Mouse (Mus musculus): Measurements from ENCODE around the gene Smarcb1. TPM values are rescaled to one million over a fixed set of nuclear protein-coding genes. Genes with fewer than 3 reads are reported as not detected.

Smarcb1 gene
- polyA plus RNA-seq, 2 experiments: 116 to 177 TPM

DNA sequence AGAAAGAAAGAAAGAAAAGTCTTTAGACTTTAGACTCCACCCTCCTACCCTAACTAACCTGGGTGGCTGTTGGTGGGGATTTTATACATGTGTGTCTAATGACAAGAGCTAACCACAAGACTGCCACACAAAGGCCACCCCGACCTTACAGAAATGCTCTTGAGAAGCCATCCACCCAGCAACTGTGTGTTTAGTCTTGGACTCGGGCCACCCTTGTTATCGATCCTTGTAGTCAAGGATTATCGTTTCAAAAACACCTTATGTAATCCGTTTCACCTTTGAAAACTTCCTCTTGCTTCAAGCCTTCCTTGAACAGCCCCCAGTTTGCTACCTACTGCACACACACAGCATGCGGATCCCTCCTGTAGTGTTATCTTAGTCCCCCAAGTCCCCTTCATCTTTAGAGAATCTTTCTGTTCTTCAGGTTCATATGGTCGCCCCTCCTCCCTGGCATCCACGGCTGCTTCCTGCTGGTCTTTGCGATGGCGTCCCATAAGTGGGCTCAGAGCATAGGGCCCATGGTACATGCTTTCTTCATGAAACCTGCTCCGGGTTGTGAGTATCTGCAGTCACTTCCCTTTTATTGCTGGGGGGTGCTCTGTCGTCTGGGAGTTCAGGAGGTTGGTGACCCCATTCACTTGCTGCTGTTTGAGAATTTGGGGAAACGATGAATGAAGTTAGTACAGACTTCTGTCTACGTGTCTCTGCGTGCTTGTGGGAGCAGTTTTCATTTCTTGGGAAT is 21.5 kb upstream of the Smarcb1 start, which contains the start of gene Vpreb3:
Vpreb3 (plus strand) TSS at position 322 of the 742 bp plus-strand sequence.
- H3K9ac ChIP-seq (ENCODE audit: low read depth, low read length, severe bottlenecking): no peak within 1 kb of the TSS
- no peaks in the 10 kb centered on the region for H3K4me1 ChIP-seq (ENCODE audit: control insufficient read depth, insufficient read depth, low read length)
- ATAC-seq (ENCODE audit: low FRiP score, low read depth) (no peak), DNase-seq (ENCODE audit: low spot score) (no peak)
- no peak within 1 kb of the TSS for H3K27ac ChIP-seq (replicated peaks; ENCODE audit: low read depth, low read length)
- no peak within 1 kb of the TSS for H3K4me2 ChIP-seq (replicated peaks; ENCODE audit: low read depth, low read length, severe bottlenecking)
- no peak within 1 kb of the TSS for H3K4me3 ChIP-seq (replicated peaks; ENCODE audit: low read length)
- TF ChIP-seq POLR2A (IDR thresholded peaks at IDR 0.05; ENCODE audit: borderline replicate concordance, extremely low read depth, insufficient read depth, insufficient read length): no peak
- 80% methylated on average over 15 of the region's 15 CpGs for WGBS
- H3K36me3 ChIP-seq (ENCODE audit: control insufficient read depth, insufficient read depth, low read length): no peaks in the 10 kb centered on the region
- no peaks in the 10 kb centered on the region for H3K9me3 ChIP-seq (ENCODE audit: control insufficient read depth, low read length)
- no peaks in the 10 kb centered on the region for H3K27me3 ChIP-seq (ENCODE audit: control insufficient read depth, insufficient read depth, low read length)

DNA sequence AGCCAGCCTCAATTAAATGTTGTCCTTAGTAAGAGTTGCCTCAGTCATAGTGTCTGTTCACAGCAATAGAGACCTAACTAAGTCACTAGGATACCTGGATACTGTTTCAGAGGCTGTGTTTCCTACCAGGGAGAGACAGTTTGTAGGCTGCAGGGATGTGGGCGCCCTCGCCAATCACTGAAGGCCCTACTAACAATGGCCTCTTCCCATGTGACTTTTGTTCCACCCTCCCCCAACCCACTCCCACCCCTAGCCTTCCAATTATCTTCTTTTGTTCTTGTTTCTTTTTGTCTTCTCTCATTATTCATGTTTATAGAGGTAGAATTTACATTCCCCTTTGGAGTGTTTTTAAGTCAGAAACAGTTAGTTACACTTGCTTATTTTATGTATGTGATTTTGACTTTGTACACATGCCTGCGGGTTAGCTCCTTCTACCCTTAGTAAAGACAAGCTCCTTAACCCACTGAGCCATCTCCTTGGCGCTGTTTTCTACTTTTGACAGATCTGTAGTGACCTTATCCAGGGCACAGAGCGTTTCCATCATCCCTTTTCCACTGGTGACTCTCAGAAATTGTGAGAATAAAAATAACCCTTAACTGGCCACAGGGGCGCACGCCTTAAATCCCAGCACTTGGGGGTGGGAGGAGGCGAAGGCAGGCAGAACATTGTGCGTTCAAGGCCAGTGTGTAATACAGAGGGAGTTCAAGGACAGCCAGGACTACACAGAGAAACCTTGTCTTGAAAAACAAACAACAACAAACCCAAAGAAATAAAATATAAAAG is 19.8 kb upstream of the Smarcb1 start:
- no peak overlapping the region for H3K9ac ChIP-seq (ENCODE audit: low read depth, low read length, severe bottlenecking)
- no peak overlapping the region for H3K27ac ChIP-seq (replicated peaks; ENCODE audit: low read depth, low read length)
- H3K9me3 ChIP-seq (ENCODE audit: control insufficient read depth, low read length): no peaks in the 10 kb centered on the region
- no peak for ATAC-seq (ENCODE audit: low FRiP score, low read depth)
- peaks cover 15% of the 10 kb centered on the region for H3K27me3 ChIP-seq (ENCODE audit: control insufficient read depth, insufficient read depth, low read length)
- WGBS: 78% methylated on average over 9 of the region's 9 CpGs
- no peaks in the 10 kb centered on the region for H3K4me1 ChIP-seq (ENCODE audit: control insufficient read depth, insufficient read depth, low read length)
- no peak overlapping the region for H3K4me2 ChIP-seq (replicated peaks; ENCODE audit: low read depth, low read length, severe bottlenecking)
- TF ChIP-seq POLR2A (IDR thresholded peaks at IDR 0.05; ENCODE audit: borderline replicate concordance, extremely low read depth, insufficient read depth, insufficient read length): no peak
- no peak overlapping the region for H3K4me3 ChIP-seq (replicated peaks; ENCODE audit: low read length)
- H3K36me3 ChIP-seq (ENCODE audit: control insufficient read depth, insufficient read depth, low read length): no peaks in the 10 kb centered on the region
- DNase-seq (ENCODE audit: low spot score): no peak

DNA sequence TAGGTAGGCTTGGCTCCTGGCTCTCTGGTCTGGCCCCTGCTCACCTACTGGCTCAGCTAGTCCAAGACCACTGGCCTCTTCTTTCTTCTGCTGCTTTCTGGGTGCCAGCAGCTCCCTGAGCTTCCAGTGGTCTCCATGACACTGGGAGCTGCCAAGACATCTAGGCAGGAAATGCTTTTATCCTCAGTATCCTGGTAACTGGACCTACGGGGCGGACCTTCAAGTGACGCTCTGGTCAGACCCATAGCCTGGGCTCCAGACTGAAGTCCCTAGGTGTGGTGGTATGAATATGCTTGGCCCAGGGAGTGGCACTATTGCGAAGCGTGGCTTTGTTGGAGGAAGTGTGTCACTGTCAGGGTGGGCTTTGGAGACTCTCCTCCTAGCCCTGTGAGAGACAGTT is 19.1 kb upstream of the Smarcb1 start, which contains the start of gene Gm867:
Gm867 (minus strand) TSS at position 153 of the 400 bp plus-strand sequence.
- TF ChIP-seq POLR2A (IDR thresholded peaks at IDR 0.05; ENCODE audit: borderline replicate concordance, extremely low read depth, insufficient read depth, insufficient read length): no peak

DNA sequence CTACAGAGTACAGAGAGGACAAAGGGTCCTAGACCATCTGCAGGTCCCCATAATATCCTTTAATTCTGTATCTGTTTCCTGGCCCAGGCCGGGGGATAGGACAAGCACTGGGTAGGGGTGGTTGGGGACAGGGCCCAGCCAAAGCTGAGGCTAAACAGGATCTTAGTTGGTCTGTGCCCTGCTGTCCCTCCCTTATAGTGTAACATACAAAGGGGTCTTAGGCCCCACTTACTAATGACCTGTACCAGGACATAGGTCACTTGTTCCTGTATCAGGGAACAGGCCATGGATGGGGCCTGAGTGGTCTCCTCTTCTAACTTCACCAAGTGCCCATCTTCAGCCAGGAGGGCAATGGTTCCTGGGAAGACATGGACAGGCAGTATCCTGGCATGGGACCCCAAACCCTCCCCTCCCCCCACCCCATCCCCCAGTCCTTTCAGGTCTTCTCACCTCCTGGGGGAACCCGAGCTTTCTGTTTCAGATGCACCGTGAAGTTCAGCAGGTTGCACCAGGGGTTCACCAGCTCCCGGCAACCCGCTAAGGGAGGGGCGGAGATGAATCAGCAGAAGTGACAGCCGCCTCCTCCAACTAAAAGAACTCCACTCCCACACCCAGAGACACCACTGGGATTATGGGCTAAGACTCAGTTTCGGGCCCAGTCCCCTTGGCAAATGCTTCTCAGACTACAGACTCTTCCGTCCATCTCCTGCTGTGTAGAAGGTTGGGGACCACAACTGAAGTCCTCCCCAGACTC is 18.2 kb upstream of the Smarcb1 start:
- peaks cover 21% of the 10 kb centered on the region for H3K27me3 ChIP-seq (ENCODE audit: control insufficient read depth, insufficient read depth, low read length)
- no peak overlapping the region for H3K9ac ChIP-seq (ENCODE audit: low read depth, low read length, severe bottlenecking)
- TF ChIP-seq POLR2A (IDR thresholded peaks at IDR 0.05; ENCODE audit: borderline replicate concordance, extremely low read depth, insufficient read depth, insufficient read length): no peak
- no peaks in the 10 kb centered on the region for H3K9me3 ChIP-seq (ENCODE audit: control insufficient read depth, low read length)
- H3K36me3 ChIP-seq (ENCODE audit: control insufficient read depth, insufficient read depth, low read length): no peaks in the 10 kb centered on the region
- H3K4me3 ChIP-seq (replicated peaks; ENCODE audit: low read length): no peak overlapping the region
- ATAC-seq (ENCODE audit: low FRiP score, low read depth) (no peak), DNase-seq (ENCODE audit: low spot score) (no peak)
- no peak overlapping the region for H3K27ac ChIP-seq (replicated peaks; ENCODE audit: low read depth, low read length)
- no peak overlapping the region for H3K4me2 ChIP-seq (replicated peaks; ENCODE audit: low read depth, low read length, severe bottlenecking)
- WGBS: 41% methylated on average over 9 of the region's 9 CpGs
- H3K4me1 ChIP-seq (ENCODE audit: control insufficient read depth, insufficient read depth, low read length): peaks cover 4% of the 10 kb centered on the region

More for the DNA sequence above, 19.1 kb upstream of the Smarcb1 start, which contains the start of gene Gm867:
- Histone ChIP-seq H3K9ac (ENCODE audit: low read depth, low read length, severe bottlenecking) (no peak within 1 kb of the TSS), H3K4me3 (replicated peaks; ENCODE audit: low read length) (no peak within 1 kb of the TSS), H3K36me3 (ENCODE audit: control insufficient read depth, insufficient read depth, low read length) (no peaks in the 10 kb centered on the region), H3K4me1 (ENCODE audit: control insufficient read depth, insufficient read depth, low read length) (peaks cover 4% of the 10 kb centered on the region), H3K27ac (replicated peaks; ENCODE audit: low read depth, low read length) (no peak within 1 kb of the TSS), H3K4me2 (replicated peaks; ENCODE audit: low read depth, low read length, severe bottlenecking) (no peak within 1 kb of the TSS), H3K9me3 (ENCODE audit: control insufficient read depth, low read length) (no peaks in the 10 kb centered on the region), H3K27me3 (ENCODE audit: control insufficient read depth, insufficient read depth, low read length) (peaks cover 21% of the 10 kb centered on the region)
- DNase-seq (ENCODE audit: low spot score): no peak
- ATAC-seq (ENCODE audit: low FRiP score, low read depth): no peak
- WGBS: 72% methylated on average over 5 of the region's 5 CpGs
